Mouse (Mus musculus) 416B (cell line): ENCODE measurements around the gene Ctnna2.

Experiments used
- DNase-seq: peaks from one replicate; pipeline ENCODE4 v3.0.0; 2011; ENCODE audit warnings: low read depth

Ctnna2 gene

DNA sequence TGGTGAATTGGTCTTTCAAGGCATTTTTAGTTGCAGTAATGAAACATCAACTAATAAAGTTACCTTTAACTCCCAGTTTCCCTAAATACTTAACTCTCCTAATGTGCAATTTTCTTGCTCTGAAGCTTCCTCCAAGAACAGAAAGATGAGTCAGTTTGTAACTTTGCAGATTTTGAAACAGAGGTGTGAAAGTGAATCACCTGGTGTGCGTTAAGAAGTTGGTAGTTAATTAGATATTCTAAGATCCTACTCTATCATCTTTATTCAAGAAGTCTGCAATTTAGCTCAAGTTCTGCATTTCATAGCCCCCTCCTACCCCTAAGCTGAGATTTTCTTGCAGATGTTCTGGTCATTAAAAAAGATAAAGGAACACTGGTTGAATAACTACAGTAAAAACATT lies 1082.3 kb downstream of the Ctnna2 start:
- DNase-seq = no peak
